Mouse (Mus musculus) neutrophil, adult 5-6 weeks (primary cell): Measurements from ENCODE around the gene Gfi1b. TPM values are rescaled to one million over a fixed set of nuclear protein-coding genes. Genes with fewer than 3 reads are reported as not detected.

ENCODE experiments used
- ATAC-seq: fragments of 151-379, 151-347 bp; 2 replicates; pipeline ENCODE4 v1.8.0; 2017; ENCODE audit warnings: mild to moderate bottlenecking, moderate TSS enrichment; ENCODE audit not compliant: insufficient number of reproducible peaks, poor library complexity, low FRiP score, severe bottlenecking; ENCODE audit errors: extremely low read depth
- total RNA-seq: library from RNA; stranded (forward); fragments of 200-1000 nt; gene quantifications from 2 replicates; pipeline ENCODE4 v1.2.3, GENCODE M21; 2017

Gene Gfi1b
- total RNA-seq, 1 experiment from 2014 or later: 0.35 TPM

DNA sequence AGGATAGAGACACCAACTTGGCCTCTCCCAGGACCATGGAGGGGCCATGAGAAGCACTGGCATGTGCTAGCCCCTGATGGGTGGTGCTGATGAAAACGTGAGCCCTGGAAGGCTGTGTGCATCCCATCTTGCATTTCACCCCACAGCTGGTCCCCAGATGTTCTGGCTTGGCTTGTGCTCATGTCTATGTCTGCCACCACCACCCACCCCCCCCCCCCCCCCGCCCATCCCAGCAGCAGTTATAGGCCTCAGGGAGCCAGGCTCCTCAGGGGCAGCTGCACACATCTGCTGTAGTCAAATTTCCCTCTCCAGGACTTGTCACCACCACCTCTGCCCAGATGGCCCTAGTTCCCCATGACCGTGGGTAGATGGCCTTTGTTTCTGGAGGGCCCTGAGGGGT is 51.9 kb downstream of the Gfi1b start:
- no peak for ATAC-seq

DNA sequence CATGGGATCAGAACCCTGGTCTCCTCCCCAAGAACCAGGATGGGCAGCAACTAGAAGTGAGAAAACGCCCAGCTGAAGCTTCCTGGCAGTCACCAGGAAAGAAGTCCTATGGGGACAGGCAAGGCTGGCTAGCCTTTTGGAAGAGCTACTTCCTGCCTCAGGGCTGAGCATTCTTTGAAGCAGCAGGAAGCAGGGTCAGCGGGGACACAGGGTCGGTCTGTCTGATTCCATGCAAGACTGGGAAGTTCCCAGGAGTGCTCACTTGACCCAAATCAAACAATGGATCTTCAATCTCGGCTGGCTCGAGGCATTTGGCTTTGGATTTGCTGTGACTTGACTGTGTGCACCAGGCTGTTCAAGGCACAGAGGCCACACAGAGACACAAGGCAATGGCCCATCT is 55.2 kb downstream of the Gfi1b start:
- no peak for ATAC-seq

DNA sequence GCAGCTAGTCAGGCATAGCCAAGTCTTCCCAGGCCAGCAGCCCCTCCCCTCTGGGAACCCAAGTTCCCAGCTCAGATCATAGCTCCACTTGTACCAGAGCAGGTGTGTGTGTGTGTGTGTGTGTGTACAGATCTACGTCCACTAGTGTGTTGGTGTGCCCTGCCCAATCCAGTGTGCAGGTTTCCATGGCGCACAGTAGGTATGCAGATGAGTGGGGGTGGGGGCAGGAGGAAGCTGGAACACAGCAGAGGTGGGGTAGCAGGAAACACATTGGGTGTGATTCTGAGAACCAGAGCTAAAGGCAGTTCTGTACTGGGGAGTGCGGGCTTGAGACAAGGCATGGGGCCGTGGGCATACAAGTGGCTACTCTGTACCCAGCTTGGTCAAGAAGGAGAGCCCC is 57.4 kb downstream of the Gfi1b start:
- ATAC-seq: no peak

DNA sequence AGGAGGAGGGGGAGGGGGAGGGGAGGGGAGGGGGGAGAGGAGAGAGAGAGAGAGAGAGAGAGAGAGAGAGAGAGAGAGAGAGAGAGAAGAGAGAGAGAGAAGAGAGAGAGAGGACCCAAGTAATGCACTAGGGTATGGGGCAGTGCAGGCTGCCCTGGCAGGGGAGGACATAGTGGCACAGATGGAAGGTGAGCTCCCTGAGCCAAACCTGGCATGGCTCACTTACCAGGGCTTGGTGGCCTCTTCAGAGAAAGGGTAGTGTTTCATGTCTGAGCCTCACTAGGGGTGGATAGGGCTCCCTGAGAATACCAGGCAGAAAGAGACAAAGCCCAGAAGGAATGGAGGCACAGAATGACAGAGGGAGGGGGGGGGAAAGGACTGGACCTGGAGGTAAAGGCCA is 58.0 kb downstream of the Gfi1b start:
- no peak for ATAC-seq

DNA sequence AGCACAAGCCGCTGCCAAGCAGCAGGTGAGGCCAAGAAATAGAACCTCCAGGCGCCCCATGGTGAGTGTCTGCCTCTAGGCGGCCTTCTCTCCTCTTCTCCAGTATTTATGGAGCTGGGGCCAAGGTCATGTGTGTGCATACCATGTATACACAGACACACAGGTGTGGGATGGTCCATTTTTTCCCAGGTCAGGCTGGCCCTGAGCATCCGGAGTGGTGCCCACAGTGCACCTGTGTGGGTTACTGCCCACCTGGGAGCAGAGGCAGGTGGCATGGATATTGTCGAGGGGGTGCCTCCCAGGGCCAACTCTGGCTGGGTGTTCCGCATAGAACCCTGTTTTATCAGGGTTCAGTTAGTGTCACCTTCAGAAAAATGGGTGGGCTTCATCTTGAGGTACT is 58.5 kb downstream of the Gfi1b start, which contains the start of gene Cel:
TSS of gene Cel (minus strand) at position 101 of the 400 bp plus-strand sequence.
- no peak for ATAC-seq

Other genes starting within 250 kb of the Gfi1b start
- gene Ppp1r26, start 175.2 kb downstream of the Gfi1b start, total RNA-seq: not detected in 2 replicates
- gene 1700007K13Rik, start 155.7 kb downstream of the Gfi1b start, total RNA-seq: not detected in 2 replicates
- 6.8 and 10.7 TPM in 2 replicates for gene Mrps2, start 153.9 kb downstream of the Gfi1b start, total RNA-seq
- gene Gbgt1, start 125.1 kb downstream of the Gfi1b start, total RNA-seq: not detected in 2 replicates
- not detected in 2 replicates for gene Gm10134, start 115.9 kb downstream of the Gfi1b start, total RNA-seq
- gene Ralgds, start 108.9 kb downstream of the Gfi1b start, total RNA-seq: 38.8 and 45.3 TPM in 2 replicates
- gene Cel, start 58.6 kb downstream of the Gfi1b start, total RNA-seq: not detected in 2 replicates
- gene Gtf3c5, start 38.2 kb downstream of the Gfi1b start, total RNA-seq: 9.5 and 10.4 TPM in 2 replicates
- gene Tsc1, start 19.2 kb upstream of the Gfi1b start, total RNA-seq: 32.5 and 32.9 TPM in 2 replicates
- gene Spaca9, start 77.7 kb upstream of the Gfi1b start, total RNA-seq: 0.98 TPM in 1 of 2 replicates, not detected in the other
- 1.4 TPM in 1 of 2 replicates, not detected in the other for gene Ak8, start 78.2 kb upstream of the Gfi1b start, total RNA-seq
- 8.7 and 10.9 TPM in 2 replicates for gene Gtf3c4, start 218.4 kb upstream of the Gfi1b start, total RNA-seq
- 16.6 and 17.6 TPM in 2 replicates for gene Ddx31, start 218.4 kb upstream of the Gfi1b start, total RNA-seq